Mouse (Mus musculus) E14TG2a.4 (cell line): ENCODE measurements around the gene Dhcr24.
A peak's percentile ranks its signal among the peaks of the same experiment; 100 is the strongest.

ENCODE experiments used
- H3K27me3 ChIP-seq: 2 replicates; pipeline ENCODE4 v1.6.1; 2014; ENCODE audit warnings: low read length, control low read depth; ENCODE audit not compliant: insufficient read depth
- H3K36me3 ChIP-seq: 2 replicates; pipeline ENCODE4 v1.6.1; 2014; ENCODE audit warnings: low read length, control low read depth; ENCODE audit not compliant: insufficient read depth
- H3K4me1 ChIP-seq: replicated peaks from 2 replicates; pipeline ENCODE4 v1.6.1; 2014; ENCODE audit warnings: low read depth, low read length, control low read depth
- H3K4me3 ChIP-seq: replicated peaks from 2 replicates; pipeline ENCODE4 v1.5.1; 2014; ENCODE audit warnings: mild to moderate bottlenecking, low read length
- H3K9me3 ChIP-seq: 2 replicates; pipeline ENCODE4 v1.6.1; 2014; ENCODE audit warnings: low read length, control low read depth
- CTCF ChIP-seq: conservative IDR thresholded peaks from 2 replicates; pipeline ENCODE4 v1.5.1; 2014; ENCODE audit warnings: low read length
- NANOG ChIP-seq: IDR thresholded peaks from 2 replicates; pipeline ENCODE4 v1.6.1; 2014; ENCODE audit warnings: borderline replicate concordance, low read length, mixed read lengths
- POU5F1 ChIP-seq: IDR thresholded peaks from 2 replicates; pipeline ENCODE4 v1.6.1; 2014; ENCODE audit warnings: low read length, borderline replicate concordance

Gene Dhcr24

DNA sequence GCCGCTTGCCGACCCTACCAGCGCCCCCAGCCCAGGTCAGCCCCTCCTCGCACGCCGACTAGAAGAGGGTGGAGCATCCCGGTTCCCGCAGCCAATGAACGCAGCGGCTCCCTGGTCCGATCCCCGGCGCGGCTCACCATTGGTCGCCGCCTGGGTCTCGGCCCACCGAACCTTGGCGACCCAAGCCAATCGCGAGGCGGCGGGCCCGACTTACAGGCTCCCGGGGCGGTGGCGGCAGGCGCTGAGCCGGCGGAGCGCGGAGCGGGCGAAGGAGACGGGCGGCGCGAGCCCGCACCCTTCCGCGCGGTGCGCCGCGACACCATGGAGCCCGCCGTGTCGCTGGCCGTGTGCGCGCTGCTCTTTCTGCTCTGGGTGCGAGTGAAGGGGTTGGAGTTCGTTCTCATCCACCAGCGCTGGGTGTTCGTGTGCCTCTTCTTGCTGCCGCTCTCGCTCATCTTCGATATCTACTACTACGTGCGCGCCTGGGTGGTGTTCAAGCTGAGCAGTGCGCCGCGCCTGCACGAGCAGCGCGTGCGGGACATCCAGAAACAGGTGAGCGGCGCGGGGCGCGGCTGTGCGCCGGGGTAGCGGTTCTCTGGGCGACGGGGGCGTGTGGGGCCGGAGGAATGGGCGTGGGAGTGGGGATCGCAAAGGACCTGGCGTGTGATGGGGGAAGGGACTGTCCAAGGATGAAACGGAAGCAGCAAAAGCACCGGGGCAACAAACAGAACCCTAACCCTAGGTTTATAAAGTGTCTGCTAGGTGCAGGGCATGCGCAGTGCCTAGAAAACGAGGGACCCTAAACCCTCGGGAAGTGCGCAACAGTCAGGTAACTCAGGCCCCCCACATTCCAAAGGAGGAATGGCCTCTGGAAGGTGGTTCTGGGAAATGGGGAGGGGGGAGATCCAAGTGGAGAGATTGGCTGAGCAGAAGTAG, at the start of gene Dhcr24:
Gene Dhcr24, plus strand, starts transcription at position 193 of the 936 bp plus-strand sequence.
- no peaks in the 10 kb centered on the region for H3K27me3 ChIP-seq
- H3K36me3 ChIP-seq, result peaks cover 43% of the 10 kb centered on the region
- no peak for TF ChIP-seq CTCF
- TF ChIP-seq POU5F1, result no peak
- TF ChIP-seq NANOG, result no peak
- H3K9me3 ChIP-seq, result no peaks in the 10 kb centered on the region
- peaks cover 42% of the 10 kb centered on the region for H3K4me1 ChIP-seq
- H3K4me3 ChIP-seq, result peak within 1 kb of the TSS; percentile 99

- H3K4me1 ChIP-seq, result no peaks in the 10 kb centered on the region
- peaks cover 6% of the 10 kb centered on the region; the same call in 1 of the 2 replicates for H3K27me3 ChIP-seq
- TF ChIP-seq POU5F1 (no peak), CTCF (no peak), NANOG (no peak)
- no peak overlapping the region for H3K4me3 ChIP-seq
- no peaks in the 10 kb centered on the region for H3K36me3 ChIP-seq
- H3K9me3 ChIP-seq, result no peaks in the 10 kb centered on the region
Observed at GRCm38 (mm10) chr4:106514606-106515005, 46.2 kb upstream of the Dhcr24 start.

DNA sequence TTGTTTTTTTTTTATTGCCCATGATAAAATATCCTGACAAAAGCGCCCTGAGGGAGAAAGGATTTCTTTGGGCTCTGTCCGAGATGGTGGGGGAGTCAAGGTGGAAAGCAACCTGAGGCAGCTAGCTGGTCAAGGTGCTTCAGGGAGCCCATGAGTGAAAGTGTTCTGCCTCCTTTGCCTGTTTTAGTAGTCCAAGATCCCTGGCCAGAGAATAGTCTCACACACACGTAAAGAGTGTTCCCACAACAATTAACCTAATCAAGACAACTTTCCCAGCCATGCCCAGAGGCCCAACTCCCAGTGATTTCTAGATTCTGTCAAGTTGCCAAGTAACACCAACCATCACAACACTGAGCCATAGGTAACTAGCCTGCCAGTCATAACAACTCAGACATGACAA, 38.3 kb upstream of the Dhcr24 start:
- no peaks in the 10 kb centered on the region for H3K36me3 ChIP-seq
- peaks cover 8% of the 10 kb centered on the region; the same call in 1 of the 2 replicates for H3K27me3 ChIP-seq
- no peaks in the 10 kb centered on the region for H3K4me1 ChIP-seq
- H3K4me3 ChIP-seq, result no peak overlapping the region
- no peaks in the 10 kb centered on the region for H3K9me3 ChIP-seq
- TF ChIP-seq POU5F1, result no peak

DNA sequence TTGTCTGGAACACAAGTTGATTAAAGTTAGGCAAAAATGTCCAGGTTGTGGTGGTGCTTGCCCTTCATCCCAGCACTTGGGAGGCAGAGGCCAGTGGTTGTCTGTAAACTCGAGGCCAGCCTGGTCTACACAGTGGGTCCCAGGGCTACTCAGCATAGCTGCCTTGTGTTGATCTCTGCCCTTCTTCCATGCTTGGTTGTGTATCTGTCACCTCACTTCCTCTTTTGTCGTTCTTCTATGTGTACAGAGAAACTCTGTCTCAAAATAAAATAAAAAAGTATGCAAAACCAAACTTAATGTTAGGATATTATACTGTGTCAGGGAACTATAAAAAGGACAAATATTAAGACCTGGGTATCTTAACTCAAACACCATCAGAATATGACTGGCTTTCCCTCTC, 36.7 kb upstream of the Dhcr24 start:
- no peak overlapping the region for H3K4me3 ChIP-seq
- H3K36me3 ChIP-seq, result no peaks in the 10 kb centered on the region
- TF ChIP-seq CTCF, result no peak
- TF ChIP-seq POU5F1, result no peak
- no peak for TF ChIP-seq NANOG
- H3K4me1 ChIP-seq, result peaks cover 6% of the 10 kb centered on the region
- H3K27me3 ChIP-seq, result peaks cover 8% of the 10 kb centered on the region; the same call in 1 of the 2 replicates
- H3K9me3 ChIP-seq, result no peaks in the 10 kb centered on the region

DNA sequence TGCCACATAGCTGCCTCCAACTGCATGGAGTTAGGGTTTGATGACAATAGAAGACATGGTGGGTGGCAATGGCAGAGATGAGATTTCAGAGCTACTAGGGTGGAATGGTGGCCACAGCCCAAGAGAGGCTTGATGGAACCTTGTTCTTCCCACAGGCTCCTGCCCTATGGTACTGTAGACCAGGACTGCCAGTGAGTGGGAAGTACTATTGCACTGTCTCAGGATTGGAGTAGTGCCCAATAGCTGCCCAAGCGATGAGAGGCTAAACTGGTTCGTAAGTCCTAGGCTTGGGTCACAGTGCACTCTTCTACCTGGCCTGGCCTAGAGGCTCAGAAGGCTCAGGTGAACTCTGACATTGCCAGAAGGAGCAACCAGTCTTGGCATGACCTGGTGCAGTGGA, 35.8 kb upstream of the Dhcr24 start:
- Histone ChIP-seq H3K27me3 (peaks cover 8% of the 10 kb centered on the region; the same call in 1 of the 2 replicates), H3K4me3 (no peak overlapping the region), H3K36me3 (no peaks in the 10 kb centered on the region), H3K9me3 (no peaks in the 10 kb centered on the region), H3K4me1 (peaks cover 11% of the 10 kb centered on the region)
- TF ChIP-seq CTCF (no peak), NANOG (no peak), POU5F1 (no peak)

- H3K4me1 ChIP-seq, result peaks cover 11% of the 10 kb centered on the region
- no peaks in the 10 kb centered on the region for H3K9me3 ChIP-seq
- H3K4me3 ChIP-seq, result no peak overlapping the region
- peaks cover 8% of the 10 kb centered on the region; the same call in 1 of the 2 replicates for H3K27me3 ChIP-seq
- TF ChIP-seq POU5F1, result no peak
- TF ChIP-seq CTCF, result peak; percentile 24; the same call in 1 of the 2 replicates
- no peaks in the 10 kb centered on the region for H3K36me3 ChIP-seq
Observed at GRCm38 (mm10) chr4:106527856-106528547, 32.8 kb upstream of the Dhcr24 start.

- Histone ChIP-seq H3K4me1 (peaks cover 11% of the 10 kb centered on the region), H3K9me3 (no peaks in the 10 kb centered on the region), H3K36me3 (no peaks in the 10 kb centered on the region), H3K27me3 (peaks cover 8% of the 10 kb centered on the region; the same call in 1 of the 2 replicates), H3K4me3 (peak overlapping the region; percentile 69)
- peak; percentile 94 for TF ChIP-seq CTCF
- no peak for TF ChIP-seq POU5F1
Observed at GRCm38 (mm10) chr4:106529375-106530112, 31.3 kb upstream of the Dhcr24 start.

DNA sequence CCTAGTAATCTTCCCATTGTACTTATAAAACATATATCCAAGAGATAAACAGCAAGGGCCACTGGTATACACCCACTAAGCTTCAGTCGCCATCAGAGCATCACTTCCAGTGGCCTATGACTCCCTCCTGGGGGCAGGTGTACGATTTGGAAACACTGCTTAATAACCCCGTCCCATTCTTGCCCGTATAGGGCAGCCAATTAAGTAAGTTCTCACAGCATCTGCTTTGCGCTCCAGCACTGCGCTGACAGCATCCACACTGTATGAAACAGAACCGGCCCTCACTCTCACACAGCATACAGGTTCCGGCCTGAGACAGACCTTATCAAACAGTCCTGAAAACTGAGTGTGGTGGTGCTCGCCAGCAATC, 30.7 kb upstream of the Dhcr24 start:
- H3K4me1 ChIP-seq, result peaks cover 11% of the 10 kb centered on the region
- no peaks in the 10 kb centered on the region for H3K36me3 ChIP-seq
- no peak overlapping the region for H3K4me3 ChIP-seq
- no peak for TF ChIP-seq CTCF
- no peak for TF ChIP-seq POU5F1
- no peak for TF ChIP-seq NANOG
- H3K9me3 ChIP-seq, result no peaks in the 10 kb centered on the region
- peaks cover 8% of the 10 kb centered on the region; the same call in 1 of the 2 replicates for H3K27me3 ChIP-seq
